Mouse (Mus musculus) cerebellum, postnatal 25 days (tissue): Measurements from ENCODE around the gene Olfr464.

Source experiments
- DNase-seq, 2 experiments: peaks; one replicate each; pipeline ENCODE4 v3.0.0; 2021; ENCODE audit warnings: mixed read lengths in 2 of 2

Olfr464 gene

DNA sequence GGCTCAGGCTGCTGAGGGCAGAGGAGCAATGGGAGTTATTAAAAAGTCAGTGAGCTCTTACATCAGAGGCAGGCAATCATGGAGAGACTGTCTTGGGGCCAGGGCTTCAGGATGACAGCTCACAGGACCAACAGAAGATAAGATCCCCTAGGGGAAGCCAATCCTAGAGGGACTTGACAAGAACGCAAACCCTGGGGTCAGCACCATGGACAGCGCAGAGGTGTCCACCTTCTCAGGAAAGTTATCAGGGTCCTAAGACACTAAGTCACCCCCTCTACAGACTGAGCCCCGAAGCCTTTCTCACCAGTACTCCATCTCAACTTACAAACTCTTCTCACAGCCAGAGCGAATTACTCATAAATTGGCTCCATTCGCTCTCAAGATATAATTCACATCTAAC, at the start of gene Olfr464:
TSS of gene Olfr464 (minus strand) at position 2 of the 400 bp plus-strand sequence.
- DNase-seq, result no peak

DNA sequence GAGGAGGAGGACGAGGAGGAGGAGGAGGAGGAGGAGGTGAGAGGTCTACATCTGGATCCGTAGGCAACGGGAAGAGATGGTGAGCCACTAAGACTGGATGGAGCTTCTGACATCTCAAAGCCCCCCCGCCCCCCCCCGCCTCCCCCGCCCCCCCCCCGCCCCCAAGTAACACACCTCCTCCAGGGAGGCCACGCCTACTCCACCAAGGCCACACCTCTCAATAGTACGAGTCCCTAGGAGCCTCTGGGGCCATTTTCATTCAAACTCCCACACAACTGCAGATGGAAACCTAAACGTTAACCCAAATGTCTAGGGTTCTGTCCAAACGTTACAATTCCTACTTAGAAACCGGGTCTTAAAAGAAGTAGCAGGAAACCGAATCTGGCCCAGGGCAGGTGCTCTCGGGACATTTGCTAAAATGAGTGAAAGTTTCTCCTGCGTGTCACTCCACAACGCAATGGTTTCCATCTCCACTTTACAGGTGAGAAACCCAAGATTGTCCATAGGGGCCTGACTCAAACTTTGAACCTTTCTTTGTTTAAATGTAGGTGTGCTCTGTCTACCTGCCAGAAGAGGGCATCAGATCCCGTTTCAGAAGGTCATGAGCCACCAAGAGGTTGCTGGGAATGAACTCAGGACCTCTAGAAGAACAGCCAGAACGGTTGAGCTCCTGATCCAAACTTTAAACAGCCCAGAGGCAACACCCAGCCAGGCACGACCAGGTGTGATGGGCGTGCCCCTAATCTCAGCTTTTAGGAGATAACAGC, 47.8 kb upstream of the Olfr464 start:
- DNase-seq, result no peak

DNA sequence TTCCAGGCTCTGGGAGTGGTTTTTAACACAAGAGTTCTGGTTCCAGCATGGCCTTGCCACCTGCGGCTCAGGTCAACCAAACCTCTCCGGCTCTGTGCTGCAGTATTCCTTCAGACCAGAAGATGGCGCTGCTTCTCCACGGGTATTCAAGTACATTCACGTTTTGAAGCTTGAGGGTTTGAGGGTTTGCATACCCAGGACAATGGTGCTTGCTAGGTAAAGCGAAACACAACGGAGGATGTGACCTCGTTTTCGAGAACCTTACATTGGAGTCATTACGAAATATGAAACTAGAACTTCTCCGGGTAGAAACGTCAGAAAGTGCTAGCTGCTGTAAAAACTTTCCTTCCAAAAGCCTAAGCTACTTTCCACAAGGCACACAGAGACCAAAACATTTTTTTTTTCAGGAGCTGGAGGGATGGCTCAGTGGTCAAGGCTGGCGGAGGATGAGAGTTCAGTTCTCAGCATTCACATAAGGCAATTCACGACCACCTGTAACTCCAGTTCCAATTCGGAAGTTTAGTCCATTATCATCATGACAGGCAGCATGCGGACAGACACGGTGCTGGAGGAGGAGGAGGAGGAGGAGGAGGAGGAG, 47.0 kb upstream of the Olfr464 start:
- peak; percentile 92 to 95 for DNase-seq

DNA sequence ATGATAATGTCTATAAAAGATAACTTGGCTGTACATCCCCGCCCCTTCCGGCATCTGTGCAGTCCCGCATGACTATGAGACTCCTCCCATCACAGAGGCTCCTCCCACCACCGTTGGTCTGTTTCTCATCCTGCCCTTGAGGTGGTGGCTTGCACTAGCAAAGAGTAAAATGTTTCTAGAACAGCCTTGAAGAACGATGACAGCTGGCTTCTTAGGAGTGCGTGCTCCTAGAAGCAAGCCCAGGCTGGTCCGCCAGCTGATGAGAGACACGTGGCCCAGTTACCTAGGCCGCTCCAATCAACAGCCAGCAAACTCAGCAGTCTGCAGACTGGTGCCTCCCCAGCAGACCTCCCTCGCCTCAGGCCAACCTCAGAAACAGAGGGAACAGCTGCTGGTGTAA, 45.4 kb upstream of the Olfr464 start:
- no peak for DNase-seq

DNA sequence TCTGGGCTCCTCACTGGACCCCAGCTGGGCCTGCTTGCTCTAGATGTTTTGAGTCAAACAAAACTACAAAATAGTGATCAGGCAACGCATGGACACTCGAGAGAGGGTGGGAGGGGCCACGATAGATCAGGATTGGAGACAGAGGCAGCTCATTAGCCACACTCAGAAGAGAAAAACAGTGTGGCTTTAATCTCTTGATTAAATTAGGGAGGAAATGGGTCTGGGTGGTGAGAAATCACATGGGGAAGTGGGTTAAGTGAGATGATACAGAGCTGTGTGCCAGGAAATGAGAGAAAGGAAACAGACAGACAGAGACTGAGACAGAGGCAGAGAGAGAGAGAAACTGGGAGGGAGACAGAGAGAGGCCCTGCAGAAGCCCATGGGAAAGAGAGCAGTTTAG, 44.5 kb upstream of the Olfr464 start:
- DNase-seq, result no peak

DNA sequence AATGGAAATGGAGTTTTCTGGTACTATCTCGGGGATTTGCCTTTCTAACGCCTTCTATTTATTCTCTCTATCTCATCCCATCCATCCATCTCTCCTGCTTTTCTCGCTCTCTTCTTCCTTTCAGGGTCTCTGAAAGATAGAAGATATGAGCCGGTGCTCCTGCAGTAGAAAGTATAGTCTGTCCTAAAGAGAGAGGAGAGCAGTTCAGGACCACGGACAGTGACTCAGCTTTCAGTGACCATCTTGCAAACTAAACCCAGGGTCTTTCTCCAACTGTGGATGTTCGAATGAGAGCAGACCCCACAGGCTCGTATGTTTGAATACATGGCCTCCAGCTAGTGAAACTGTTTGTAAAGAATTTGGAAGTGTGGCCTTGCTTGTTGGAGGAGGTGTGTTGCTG, 36.3 kb upstream of the Olfr464 start:
- DNase-seq, result no peak

DNA sequence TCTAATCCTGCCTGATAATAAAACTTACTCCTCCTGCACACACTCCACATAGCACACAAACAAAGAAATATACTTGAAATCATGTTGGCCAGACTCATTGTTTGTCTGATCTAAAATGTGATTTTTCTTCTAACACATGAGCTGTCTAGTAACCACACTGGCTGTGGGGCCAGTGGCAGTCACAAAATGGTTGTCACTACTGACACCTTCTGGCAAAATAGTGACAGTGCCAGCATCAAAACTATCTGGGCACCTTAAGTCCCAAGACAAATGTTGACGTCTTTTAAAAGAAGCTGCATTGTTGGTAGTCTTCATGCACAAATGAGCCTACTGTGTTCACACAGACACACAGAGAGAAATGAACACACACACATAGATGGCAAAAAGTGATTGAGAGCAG, 34.4 kb upstream of the Olfr464 start:
- no peak for DNase-seq

DNA sequence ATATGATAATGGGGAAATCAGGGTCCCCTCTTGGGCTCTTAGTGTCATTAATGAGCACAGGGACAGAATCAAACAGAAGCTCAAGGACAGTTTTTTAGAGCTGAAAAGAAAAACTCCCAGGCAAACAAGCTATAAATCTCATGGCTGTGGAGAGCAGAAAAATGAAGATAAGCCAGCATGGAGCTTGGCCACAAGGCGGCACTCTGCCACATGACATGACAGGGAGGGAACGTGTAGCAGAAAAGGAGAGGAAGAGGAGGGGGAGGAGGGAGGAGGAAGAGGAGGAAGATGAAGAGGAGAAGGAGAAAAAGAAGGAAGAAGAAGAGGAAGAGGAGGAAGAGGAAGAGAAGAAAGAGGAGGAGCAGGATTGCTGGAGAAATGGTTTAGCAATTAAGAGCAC, 29.2 kb upstream of the Olfr464 start:
- DNase-seq, result peak in 1 of 2 experiments; percentile 34

DNA sequence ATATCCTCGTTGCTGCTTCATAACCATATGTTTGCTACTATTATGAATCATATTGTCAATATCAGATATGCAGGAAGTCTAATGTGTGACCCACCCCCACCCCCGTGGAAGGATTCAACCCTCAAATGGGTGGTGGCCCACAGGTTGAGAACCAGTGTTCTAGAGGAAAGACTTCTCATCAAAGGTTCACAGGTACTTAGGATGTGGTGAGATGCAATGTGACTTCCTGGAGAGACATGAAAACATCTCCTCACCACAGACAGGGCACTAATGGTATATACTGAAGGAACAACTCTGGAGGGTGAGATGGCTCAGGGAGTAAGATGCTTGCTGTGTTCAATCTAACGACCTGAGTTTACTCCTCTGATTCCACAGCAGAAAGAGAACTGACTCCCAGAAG, 14.7 kb upstream of the Olfr464 start:
- no peak for DNase-seq

DNA sequence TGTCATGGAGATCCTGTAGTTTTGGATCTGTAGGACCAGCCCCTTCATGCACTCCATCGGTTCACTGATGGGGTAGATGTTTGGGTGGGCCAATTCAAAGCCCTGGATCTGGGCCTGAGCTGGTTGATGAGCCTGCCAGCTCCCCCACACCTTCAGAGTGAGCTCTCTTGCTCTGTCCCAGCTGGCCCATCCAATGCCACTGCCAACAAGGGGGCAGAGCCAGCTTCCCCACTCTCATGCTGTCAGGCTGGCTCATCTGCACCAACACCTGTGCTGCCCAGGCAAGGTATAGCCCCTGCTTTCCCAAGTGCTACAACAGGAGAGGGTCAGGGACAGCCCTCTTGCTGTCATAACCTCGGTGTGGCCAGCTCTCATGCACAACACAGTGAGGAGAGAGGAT, 13.0 kb upstream of the Olfr464 start:
- DNase-seq, result no peak

DNA sequence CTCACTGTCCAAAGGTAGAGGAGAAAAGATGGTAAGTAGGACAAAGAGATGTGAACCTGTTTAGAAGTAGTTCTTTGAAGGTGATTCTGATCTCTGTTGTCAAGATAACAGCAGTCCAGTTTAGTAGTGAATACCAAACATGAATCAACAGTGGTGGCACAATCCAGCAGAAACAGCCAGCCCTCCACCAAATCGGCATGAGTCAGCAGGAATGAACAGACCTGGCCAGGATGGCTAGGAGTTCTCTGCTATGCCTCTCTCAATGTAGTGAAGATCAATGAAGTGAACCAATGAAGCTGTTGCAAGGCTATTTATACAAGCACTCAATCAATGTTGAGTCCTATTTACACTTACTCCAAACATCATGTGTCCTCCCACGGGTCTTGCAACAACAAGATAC, 9.6 kb upstream of the Olfr464 start:
- DNase-seq, result no peak

DNA sequence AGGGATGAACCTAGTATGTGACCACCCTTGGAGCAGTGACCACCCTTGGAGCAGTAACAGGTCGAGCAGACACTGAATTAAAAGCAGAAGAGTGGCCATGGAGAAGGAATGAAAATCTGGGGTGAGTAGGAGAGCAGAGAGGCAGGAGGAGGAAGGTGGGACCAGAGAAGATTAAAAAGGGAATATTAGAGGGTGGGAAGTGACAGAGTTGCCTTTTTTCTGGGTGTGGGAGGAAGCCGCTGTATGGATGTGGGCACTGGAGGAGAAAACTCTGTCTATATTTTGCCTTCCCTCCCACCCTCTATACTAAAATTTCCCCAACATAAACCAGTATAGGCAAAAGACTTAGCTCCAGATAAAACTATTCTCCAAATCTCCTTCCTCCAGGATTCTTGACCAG, 466 bp downstream of the Olfr464 start:
- no peak for DNase-seq

DNA sequence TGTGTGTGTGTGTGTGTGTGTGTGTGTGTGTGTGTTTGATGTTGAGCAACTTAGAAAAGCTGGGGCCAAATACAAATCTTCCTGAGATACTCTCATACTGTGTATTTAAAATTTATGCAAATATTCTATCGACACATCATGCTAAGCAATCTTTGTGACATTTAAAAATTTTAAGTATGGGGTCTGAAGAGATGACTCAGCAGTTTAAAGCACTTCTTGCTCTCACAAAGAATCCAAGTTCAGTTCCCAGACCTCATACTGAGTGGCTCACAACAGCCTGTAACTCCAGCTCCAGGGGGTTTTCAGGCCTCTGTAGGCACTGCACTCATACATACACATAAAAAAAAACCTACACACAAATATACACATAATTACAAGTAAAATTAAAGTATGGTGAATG, 4.8 kb downstream of the Olfr464 start:
- DNase-seq, result no peak

DNA sequence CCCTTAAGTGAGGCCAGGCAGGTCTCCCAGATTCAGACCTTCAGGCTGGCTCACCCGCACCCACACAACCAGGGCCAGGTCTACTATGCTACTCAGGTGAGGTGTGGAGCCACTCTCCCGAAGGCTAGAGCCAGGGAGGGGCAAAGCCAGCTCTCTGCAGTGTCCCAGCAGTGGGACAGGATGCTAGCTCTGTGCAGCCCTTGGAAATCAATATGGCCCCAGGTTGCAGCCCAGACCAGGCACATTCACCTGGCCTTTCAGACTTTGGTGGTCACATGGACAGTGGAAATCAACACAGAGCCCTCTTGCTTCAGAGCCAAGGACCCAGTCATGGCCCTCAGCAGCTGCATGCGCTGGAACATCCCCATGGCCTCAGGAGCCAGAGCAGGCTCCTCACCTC, 16.4 kb downstream of the Olfr464 start:
- no peak for DNase-seq

DNA sequence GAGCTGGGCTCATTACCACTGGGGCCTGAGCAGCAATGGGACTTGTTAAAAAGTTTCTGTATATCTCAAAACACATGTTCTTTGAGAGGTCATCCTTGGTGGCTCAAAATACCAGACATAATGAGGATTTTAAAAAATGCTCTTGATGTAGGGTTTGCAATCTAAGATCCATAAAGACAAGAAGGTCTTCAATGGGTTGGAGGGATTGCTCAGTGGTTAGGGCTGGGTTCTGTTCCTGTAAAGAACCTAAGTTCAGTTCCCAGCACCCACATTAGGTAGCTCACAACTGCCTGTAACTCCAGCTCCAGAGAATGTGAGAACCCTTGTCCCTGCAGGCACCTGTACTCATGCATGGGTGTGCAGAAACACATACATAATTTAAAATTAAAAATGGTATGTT, 23.5 kb downstream of the Olfr464 start, which contains the start of gene Olfr463:
TSS of gene Olfr463 (minus strand) at position 101 of the 400 bp plus-strand sequence.
- DNase-seq, result no peak

DNA sequence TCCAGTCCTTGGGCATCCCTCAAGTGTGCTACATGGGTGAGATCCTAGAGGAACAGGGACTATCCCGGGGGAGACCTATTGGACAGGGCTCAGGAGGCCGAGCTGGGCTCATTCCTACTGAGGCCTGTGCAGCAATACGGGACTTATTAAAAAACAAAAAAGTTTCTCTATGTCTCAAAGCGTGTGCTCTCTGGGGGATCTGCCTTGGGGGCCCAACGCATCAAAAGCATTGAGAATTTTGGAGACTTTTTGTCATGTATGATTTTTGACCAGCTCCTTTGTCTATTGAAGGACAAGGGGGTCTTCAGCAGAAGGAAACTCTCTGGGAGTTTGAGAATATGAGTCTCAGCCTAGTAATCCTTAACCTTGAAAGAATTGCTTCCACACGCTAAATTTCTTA, 28.6 kb downstream of the Olfr464 start, which contains the start of gene Olfr462:
TSS of gene Olfr462 (minus strand) at position 101 of the 400 bp plus-strand sequence.
- no peak for DNase-seq

DNA sequence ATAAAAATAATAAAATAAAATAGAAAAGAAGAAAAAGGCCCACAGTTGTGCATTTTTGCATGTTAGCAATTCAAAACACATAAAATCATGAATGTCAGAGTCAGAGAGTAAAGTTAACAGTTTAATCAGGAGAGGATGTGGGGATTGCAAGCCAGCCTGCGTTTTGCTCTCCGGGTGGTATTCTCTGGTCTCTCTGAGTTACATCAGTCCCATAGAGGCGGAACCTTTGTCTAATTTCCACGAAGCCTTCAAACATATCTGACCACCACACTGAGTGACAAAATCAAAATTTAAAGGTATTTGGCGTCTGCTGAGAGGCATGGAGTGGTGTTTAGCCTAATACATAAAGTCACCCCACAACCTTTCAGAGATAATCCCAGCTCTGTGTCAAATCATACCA, 35.9 kb downstream of the Olfr464 start:
- DNase-seq, result no peak

DNA sequence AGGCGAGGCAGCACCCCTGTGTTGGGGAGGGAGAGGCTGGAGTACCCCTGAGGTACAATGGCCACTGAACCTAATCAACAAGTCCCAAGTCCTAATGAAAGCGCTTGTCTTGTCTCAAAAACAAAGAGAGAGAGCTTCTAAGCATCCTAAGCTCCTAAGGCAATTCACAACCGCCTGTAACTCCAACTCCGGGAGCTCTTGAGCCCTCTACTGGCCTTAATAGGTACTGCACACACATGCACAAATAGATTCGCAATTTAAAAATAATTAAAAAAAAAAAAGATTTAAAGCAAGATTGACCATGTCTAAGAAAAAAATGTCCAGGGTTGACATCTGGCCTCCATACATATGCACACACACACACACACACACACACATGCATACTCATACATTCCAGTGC, 37.3 kb downstream of the Olfr464 start:
- DNase-seq, result peak in 1 of 2 experiments; percentile 18

DNA sequence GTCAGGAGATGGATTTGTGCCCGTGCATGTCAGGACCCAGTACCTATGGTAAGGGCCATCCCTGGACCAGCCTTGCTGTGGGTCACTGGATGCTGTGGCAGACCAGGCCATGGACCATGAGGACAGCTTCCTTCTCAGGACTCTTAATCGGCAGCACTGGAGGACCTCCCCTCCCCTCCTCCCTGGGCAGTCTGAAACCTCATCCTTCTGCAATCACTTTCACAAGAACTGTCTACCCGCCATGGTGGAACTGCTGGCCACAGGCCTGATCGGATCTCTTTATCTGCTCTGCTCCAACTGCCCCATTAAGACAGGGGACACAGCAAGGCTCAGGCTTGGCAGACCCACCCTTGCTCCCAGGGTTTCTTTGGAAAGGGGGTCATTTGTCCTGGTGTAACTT, 39.1 kb downstream of the Olfr464 start:
- DNase-seq, result no peak

DNA sequence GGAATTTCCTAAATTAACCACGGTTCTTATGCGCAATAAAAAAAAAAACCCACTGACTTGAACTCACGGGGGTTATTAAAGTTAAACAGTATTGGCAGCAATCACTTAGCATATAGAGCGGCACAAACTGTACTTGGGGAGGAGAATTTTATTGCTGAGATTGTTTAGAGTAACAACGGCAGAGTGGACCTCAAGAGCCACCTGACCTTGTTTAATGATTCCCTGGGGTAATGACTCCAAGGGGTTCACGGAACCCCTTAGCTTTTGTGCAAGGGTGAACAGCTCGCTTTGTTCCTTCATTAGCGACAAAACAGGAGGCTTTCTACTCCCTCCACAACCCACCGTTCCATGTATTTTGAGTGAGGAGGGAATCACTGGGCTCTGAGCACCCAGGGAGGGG, 40.9 kb downstream of the Olfr464 start:
- no peak for DNase-seq

DNA sequence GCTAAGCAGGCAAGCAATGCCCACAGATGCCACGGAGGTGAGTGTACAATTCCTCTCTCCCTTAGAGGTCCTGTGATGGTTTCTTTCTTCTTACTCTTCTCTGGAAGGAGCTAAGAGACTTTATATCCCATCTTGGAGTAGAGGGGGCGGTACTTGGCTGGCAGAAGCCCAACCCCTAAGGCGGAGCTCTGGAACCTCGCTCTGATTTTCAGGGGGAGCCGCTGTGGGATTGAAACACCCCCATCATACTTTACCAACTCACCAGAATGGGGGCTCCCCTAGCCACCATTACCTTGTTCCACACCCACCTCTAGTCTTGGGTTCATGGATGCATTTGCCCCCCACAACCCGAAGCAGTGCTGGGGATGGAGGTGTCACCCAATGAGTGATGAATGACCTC, 45.3 kb downstream of the Olfr464 start, which contains the start of gene Epx:
TSS of gene Epx (minus strand) at position 101 of the 400 bp plus-strand sequence.
- no peak for DNase-seq

DNA sequence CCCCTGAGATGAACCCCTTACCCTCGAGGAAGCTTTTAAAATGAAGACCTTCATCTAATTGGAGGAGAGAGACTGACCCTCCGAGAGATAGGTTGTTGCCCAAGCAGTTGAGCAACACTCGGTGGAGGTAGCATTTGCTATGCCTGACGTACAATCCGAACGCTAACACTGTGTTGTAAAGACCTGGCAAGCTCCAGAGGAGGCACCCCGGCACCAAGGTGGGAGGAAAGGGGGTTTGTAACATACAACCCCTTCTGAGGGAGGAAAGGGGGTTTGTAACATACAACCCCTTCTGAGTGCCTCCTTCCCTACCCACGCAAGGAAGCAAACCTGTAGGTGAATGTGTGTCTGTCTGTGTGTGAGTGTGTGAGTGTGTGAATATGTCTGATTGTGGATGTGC, 49.0 kb downstream of the Olfr464 start:
- no peak for DNase-seq

DNA sequence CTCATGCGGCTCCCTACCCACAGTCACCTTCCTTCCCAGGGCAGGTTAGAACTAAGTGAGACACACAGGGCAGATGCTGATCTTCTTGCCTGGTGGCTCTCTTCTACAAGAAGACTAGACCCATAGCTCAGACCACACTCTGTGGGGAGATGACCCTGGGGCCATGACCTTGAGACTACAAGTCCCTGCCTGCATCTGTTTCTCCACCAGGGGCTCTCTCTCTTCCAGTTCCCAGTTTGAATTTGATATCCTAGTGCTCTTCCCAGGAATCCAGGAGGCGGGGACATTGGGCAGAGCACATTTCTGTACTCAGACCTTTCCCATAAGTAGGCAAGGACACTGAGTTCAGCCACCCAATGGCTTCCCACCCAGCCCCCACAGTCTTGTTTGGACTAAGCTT, 50.7 kb downstream of the Olfr464 start:
- no peak for DNase-seq

DNA sequence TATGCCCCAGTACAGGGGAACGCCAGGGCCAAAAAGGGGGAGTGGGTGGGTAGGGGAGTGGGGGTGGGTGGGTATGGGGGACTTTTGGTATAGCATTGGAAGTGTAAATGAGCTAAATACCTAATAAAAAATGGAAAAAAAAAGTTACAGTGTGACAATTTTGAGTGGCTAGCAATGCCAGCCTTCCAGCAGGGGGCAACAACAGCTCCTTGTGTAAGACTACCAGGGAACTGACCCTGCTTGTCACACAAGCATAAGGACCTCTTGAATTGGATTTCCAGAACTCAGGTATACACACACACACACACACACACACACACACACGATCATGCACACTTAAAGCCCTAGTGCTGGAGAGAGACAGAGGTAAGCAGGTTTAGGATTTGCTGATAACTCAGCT, 53.9 kb downstream of the Olfr464 start:
- peak in 1 of 2 experiments; percentile 26 for DNase-seq
